Mouse (Mus musculus) ES-E14 (cell line): ENCODE measurements at regions not wholly inside any gene's neighbourhood (a gene's known extent, or its start where the extent isn't known, plus 50 kb on each side); places are given as distances from the start of the nearest gene placed in this dataset.

ENCODE experiments used
- DNase-seq: peaks from one replicate; pipeline ENCODE4 v3.0.0-alpha.2; 2013; ENCODE audit warnings: low read depth, low spot score
- H3K27ac ChIP-seq: 2 replicates; pipeline ENCODE4 v1.5.1; 2012; ENCODE audit warnings: low read depth, mild to moderate bottlenecking, low read length, moderate library complexity, mixed read lengths; ENCODE audit not compliant: poor library complexity, insufficient read depth, severe bottlenecking
- H3K36me3 ChIP-seq: 2 replicates; pipeline ENCODE4 v1.6.1; 2012; ENCODE audit warnings: mild to moderate bottlenecking, low read length, moderate library complexity, mixed read lengths; ENCODE audit not compliant: control insufficient read depth, poor library complexity, insufficient read depth, severe bottlenecking
- H3K4me1 ChIP-seq, 2 experiments: fragments of 150-350 bp in 1 of 2; sonication (generic) in 1 of 2; 2 replicates each; pipeline ENCODE4 v1.6.1; 2012; ENCODE audit warnings: low read length in 2 of 2, mild to moderate bottlenecking in 1 of 2, mixed read lengths in 1 of 2; ENCODE audit not compliant: control insufficient read depth in 2 of 2, insufficient read depth in 2 of 2, poor library complexity in 1 of 2
- H3K4me3 ChIP-seq, 2 experiments: fragments of 150-350 bp in 1 of 2; sonication (generic) in 1 of 2; 2 replicates each; pipeline ENCODE4 v1.5.1; 2012; ENCODE audit warnings: low read length in 2 of 2, low read depth in 1 of 2, mild to moderate bottlenecking in 1 of 2, mixed read lengths in 1 of 2; ENCODE audit not compliant: insufficient read depth in 1 of 2, poor library complexity in 1 of 2, severe bottlenecking in 1 of 2
- H3K9ac ChIP-seq: 2 replicates; pipeline ENCODE4 v1.6.1; 2012; ENCODE audit warnings: low read depth, mild to moderate bottlenecking, low read length, mixed read lengths; ENCODE audit not compliant: poor library complexity, insufficient read depth, severe bottlenecking
- H3K9me3 ChIP-seq: fragments of 150-350 bp; sonication (generic); 2 replicates; pipeline ENCODE4 v1.6.1; 2012; ENCODE audit warnings: low read depth, mild to moderate bottlenecking, low read length; ENCODE audit not compliant: control insufficient read depth, insufficient read depth
- CHD2 ChIP-seq: IDR thresholded peaks from 2 replicates; pipeline ENCODE4 v1.6.1; 2014; ENCODE audit warnings: mild to moderate bottlenecking, low read depth, low read length, inconsistent platforms
- HCFC1 ChIP-seq: IDR thresholded peaks from 2 replicates; pipeline ENCODE4 v1.6.1; 2012; ENCODE audit warnings: low read length, inconsistent platforms, borderline replicate concordance; ENCODE audit not compliant: insufficient read depth
- MAFK ChIP-seq: IDR thresholded peaks from 2 replicates; pipeline ENCODE4 v1.6.1; 2014; ENCODE audit warnings: mild to moderate bottlenecking, low read depth, low read length, inconsistent platforms; ENCODE audit not compliant: insufficient read depth
- ZC3H11A ChIP-seq: IDR thresholded peaks from 2 replicates; pipeline ENCODE4 v1.6.1; 2012; ENCODE audit warnings: low read depth, mild to moderate bottlenecking, inconsistent platforms, low read length, borderline replicate concordance
- ZNF384 ChIP-seq: IDR thresholded peaks from 2 replicates; pipeline ENCODE4 v1.6.1; 2012; ENCODE audit warnings: low read depth, low read length, inconsistent platforms
- in situ Hi-C, 2 experiments: fragments of 600-800 bp; cut with MboI; formaldehyde crosslinking; loops; one replicate each; pipeline ENCODE4 v1.15.1; 2025; ENCODE audit warnings: low sequenced_read_pairs in 2 of 2, inconsistent platforms in 1 of 2; ENCODE audit not compliant: unreplicated experiment in 2 of 2

DNA sequence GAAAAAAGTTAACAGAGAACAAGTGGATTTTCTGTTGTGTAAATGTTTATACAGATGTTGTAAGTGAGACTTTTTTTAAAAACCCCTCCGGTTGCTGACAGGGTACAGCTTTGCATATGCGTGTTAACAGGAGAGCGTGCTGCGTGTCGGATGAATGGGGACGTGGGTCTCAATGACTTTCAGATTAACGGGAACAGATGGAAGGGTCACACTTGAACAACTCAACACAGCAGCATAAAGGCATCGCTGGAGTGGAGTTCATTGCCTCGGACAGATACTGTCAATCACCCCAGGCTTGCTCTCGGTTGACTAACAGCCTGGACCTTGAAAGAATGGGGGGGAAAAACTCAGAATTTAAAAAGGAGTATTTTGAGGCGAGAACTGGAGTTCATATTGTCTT is 50.3 kb upstream of the Dbx1 start:
- no peak for DNase-seq
- no peak for TF ChIP-seq ZNF384
- TF ChIP-seq HCFC1: no peak
- no peak for TF ChIP-seq ZC3H11A
- no peak for TF ChIP-seq CHD2
- no peak for TF ChIP-seq MAFK
- no peaks in the 10 kb centered on the region for H3K9me3 ChIP-seq
- H3K4me1 ChIP-seq: peaks cover 3 to 12% of the 10 kb centered on the region in 2 experiments; a peak in 2 of 4 replicates
- in situ Hi-C loops: no loop called here
- no peak overlapping the region for H3K9ac ChIP-seq
- H3K27ac ChIP-seq: no peak overlapping the region
- no peaks in the 10 kb centered on the region for H3K36me3 ChIP-seq
- no peak overlapping the region for H3K4me3 ChIP-seq
